Mouse (Mus musculus): Measurements from ENCODE around the gene Ankrd33.

The Ankrd33 gene

DNA sequence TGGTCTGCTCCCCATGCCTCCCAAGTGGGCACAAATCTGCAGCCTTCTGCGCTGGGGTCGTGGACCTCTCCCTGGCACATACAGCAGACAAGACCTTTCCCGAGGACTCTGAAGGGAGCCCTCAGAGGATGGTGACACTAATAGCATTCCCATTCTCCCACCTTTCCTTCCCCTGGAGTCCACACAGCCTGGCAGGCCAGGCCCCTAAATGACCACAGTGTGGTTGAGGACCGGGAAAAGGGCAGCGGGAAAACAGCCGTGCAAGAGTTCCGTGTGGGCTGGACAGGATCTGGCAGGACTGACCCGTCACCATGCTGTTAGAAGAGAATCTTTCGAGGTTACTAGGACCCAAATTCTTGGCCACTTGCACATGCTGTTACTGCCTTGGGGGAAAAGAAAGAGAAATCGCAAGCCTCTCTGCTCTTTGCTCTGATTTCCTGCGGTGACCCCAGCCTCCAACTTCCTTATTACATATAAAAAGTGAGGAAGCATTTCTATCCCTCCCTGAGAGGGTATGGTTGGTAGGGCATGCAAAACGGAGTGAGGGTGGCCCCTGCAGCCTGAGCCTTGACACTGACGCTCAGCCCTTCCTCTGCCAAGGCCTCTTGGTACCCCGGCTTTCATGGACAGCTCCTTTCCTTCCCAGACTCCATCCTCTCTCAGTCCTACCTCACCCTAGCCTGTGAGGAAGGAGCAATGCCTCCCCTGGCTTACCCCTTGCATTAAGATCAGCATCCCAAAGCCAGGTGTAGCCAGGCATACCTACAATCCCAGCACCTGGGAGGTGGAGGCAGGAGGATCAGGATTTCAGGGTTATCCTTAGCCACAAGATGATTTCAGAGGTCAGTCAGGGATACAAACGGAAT is 30.8 kb downstream of the Ankrd33 start:
- in situ Hi-C loops (cut with MboI, MseI) = loop anchor here (5.0 kb wide), 1 partner anchor 96 kb away; no protein-coding TSS in a partner anchor

DNA sequence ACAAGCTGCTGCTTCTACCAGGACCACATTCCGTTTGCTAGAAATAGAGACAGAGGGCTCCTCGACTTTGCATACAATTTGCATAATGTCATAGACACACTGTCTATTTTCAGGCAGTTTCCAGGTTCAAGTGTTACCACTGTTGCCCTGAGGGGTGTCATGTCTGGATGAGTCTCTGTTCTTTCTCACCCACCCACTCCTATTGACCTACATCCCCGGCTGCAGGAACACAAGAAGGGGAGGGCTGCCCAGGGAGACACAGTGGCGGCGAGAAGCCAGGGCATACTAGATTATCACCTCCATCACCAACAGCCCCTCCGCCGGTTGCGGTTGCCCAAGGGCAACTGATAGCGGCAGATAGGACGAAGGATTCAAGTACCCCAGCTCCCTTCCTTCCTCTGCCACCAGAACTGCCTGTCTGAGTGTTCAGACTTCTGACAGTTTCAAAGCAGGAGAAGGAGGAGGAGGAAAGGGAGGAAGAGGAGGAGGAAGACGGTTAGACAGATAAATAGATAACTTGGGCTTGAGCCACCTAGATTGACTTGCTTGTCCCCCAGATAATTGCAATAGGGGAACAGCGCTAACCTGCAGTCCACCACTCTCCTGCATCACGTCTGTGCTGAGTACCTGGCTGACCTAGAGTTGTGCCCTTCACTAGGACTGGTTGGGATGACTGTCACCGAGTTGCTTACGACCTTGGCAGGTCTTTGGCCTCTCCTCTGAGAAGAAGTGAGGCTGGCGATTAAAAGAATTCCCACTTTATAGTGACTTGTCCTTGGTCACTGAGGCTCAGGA is 31.8 kb downstream of the Ankrd33 start:
- in situ Hi-C loops (cut with MboI, MseI) = loop anchor here (5.0 kb wide), 1 partner anchor 95 kb away; no protein-coding TSS in a partner anchor

DNA sequence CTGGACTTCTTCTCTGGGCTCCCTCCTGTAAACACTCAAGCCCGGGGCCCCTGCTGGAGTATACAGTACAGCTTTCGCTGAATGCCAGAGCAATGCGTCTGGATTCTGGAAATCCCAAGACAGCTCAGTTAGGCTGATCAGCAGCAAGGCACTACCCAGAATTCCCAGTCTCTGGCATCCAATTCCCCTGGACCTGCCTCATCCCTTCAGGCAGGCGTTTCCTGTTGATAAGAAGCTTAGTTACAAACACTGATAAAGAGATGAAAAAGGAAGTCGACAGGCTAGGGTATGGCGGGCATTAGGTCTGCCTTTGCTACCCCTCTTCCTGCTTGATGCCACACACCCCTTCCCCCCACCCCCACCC is 32.3 kb downstream of the Ankrd33 start:
- in situ Hi-C loops (cut with MboI, MseI) = loop anchor here (5.0 kb wide), 1 partner anchor 94 kb away; no protein-coding TSS in a partner anchor

DNA sequence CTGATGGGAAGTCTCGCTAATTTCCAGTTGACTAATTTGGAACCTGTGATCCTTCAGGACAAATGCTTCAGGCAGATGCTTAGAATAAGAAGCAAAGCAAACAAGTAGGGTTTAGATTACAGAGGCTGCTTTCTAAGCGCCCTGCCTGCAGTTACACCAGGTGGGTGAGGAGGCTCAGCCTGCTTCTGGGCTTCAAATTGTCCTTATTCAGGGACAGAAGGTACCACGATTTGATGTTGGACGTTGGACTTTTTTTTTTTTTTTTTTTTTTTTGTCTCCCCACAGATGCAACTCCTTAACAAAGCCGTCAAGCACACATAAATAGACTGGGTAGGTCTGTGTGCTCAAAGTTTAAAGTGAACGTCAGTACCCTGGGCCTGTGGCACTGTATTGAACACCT is 33.0 kb downstream of the Ankrd33 start:
- in situ Hi-C loops (cut with MboI, MseI) = loop anchor here (5.0 kb wide), 1 partner anchor 94 kb away; no protein-coding TSS in a partner anchor

DNA sequence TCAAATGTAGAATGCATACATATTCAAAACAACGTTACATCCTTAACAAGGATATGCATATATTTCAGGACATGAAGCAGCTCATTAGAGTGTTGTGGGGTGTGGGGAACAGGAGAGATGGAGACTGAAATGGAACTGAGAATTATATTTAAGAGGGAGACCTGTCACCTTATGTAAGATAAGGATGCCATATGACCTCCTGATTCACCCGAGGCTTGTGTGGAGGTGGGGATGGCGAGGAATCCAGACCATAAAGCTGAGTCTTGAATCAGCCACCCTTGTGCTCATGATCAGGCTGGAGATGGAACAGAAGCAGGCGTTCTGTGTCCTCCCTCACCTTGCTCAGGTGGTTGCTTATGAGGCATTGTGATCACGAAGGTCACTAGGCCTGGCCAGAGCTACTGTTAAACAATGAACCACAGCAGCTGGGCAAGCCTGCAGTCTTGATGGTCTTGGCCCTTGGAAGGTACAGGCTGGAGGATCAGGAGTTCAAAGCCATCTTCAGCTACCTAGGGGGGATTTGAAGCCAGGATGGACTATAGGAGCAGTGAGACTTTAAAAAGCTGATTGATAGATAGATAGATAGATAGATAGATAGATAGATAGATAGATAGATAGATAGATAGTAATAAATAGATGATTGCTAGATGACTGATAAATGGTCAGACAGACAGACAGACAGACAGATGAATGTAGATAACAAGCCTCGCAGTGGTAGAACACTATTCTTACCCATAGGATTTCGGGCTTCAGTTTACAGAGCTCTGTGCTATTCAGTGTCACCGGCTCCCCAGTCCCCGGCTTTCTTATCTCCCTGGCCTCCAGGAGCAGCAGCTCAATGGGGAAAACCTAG is 36.1 kb downstream of the Ankrd33 start:
- in situ Hi-C loops (cut with MboI, MseI) = no loop called here

DNA sequence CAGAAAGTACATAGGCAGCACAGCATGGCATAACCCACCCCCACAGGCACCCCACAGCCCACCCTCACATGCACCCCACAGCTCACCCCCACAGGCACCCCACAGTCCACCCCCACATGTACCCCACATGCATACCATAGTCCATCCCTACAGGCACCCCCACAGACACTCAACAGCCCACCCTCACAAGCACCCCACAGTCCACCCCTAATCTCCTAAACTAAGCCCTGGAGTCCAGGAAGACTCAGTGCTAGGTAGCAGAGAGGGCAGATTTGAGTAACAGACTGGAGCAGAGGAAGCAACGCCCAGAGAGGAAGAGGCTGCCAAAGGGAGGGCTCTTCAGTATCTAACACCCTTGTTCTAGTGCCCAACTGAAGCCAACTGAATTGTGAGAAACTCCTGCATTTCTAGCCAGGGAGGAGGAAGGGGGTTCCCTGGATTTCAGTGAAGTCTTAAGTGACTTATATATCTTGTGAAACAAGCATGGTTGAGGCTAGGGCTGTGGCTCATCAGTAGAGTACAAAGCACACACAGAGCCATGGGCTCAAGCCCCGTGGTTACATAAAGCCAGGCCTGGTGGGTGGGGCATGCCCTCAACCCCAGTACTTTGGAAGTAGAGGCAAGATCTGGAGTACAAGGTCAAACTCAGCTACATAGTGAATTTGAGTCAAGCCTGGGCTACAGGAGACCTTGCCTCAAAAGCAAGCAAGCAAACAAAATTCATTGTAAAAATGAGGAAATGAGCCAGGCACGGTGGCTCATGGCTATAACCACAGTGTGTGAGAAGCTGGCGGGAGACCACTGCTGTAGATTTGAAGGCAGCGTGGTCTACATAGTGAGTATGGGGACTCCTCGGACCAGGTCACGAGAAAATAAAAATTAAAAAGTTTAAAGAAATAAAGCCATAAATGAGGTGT is 39.4 kb downstream of the Ankrd33 start:
- in situ Hi-C loops (cut with MboI, MseI) = no loop called here

DNA sequence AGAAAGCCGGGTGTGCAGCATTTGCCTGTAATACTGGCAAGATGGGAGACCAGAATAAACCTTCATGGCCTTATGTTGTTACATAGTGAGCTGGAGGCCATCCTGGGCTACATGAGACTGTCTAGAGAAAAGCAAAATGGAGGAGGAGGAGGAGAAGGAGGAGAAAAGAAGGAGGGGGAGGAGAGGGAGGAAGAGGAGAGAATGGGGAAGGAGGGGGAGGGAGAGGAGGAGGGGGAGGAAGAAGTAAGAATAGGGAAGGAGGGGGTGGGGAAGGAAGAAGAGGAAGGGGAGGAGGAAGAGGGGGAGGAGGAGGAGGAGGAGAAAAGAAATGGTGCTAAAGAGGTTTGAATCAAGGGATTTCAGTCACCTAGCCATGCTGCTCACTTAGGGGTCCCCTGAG is 44.6 kb downstream of the Ankrd33 start:
- in situ Hi-C loops (cut with MboI, MseI) = no loop called here

DNA sequence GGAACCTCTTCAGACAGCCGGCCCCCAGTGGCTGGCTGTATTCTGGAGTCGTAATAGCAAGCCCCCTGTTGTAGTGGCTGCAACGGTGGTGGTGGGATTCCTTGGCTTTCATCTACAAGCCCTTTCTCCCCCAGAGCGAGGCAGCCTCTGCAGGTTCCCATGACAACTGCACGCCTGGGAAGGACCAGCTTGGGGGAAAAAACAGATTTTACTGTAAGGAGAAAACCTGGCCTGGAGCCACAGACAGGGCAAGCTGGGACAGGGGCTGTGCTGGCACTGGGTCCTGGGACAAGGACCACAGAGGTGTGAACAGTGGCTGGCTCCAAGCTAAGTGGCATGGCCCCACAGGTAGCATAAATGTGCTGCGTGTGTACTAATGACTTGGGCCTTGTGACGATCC is 45.0 kb downstream of the Ankrd33 start:
- in situ Hi-C loops (cut with MboI, MseI) = no loop called here

DNA sequence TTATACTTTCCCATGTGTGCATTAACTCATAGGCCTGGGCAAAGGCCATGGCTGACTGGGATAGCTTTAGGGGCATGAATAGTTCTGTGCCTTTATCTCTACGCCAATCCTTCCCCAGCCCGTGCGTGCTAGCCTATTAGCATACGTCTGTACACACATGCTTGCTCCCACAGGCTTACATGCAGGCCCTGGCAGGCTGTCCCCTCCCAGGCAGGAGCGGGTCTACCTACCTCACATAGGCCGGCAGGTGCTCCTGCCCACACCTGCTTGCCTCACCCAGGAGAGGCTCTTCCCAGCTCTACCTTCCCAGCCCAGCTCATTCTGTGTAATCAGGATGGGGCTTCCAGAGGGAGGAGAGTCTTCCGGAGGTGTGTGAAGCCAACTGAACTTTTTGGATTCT is 46.0 kb downstream of the Ankrd33 start:
- in situ Hi-C loops (cut with MboI, MseI) = no loop called here

DNA sequence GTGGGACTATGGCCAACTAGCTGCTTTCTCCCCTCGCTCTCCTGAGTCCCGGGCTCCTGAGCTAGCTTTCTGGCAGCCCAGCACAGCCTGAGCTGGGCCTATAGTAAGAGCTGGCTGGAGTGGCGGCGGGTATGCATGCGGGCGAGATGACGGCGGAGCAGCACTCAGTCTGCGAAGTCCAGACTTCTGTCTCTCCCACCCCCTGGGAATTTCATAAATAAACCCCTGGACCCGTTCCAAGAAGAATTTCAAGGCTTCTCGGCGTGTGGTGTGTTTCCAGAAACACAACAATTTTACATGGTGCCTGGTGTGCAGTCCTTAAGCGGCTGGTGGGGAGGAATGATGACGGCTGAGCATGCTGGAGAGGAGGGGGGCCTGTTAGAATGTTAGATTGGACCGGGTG is 47.5 kb downstream of the Ankrd33 start:
- in situ Hi-C loops (cut with MboI, MseI) = no loop called here

DNA sequence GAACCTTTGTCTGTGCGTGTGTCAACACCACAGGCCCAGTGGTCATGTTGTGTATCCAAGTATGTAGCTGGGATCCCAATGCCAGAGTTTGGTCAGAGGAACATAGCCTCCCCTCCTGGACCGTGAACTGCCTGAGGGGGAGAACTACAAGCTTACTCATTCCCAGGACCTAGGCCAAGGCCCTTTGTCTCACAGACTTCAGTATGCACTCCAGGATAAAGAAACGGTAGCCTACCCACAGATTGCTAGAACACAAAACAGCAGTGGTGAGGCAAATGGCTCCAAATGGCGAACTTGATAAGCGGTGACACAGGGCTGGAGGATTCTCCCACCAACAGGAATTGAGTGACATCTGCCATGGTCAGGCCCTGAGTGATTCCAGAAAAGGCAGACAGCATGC is 48.3 kb downstream of the Ankrd33 start:
- in situ Hi-C loops (cut with MboI, MseI) = no loop called here

DNA sequence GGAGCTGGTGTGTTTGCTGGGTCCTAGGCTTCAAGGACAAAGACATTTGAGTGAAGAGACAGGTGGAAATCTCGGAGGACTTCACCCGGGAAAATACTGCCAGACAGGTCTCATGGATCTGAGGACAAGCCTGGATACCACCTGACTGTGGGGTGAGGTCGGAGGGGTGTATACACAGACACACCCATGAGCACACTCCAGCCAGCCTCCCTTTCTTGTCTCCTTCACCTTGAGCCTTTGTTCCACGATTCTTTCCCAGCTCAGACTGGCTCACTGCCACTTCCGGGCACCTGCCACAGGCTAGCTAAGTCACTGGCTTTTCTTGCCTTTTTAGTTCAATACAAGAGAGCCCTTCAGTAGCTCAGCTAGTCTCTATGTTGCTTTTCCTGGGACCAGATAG is 48.7 kb downstream of the Ankrd33 start:
- in situ Hi-C loops (cut with MboI, MseI) = no loop called here

DNA sequence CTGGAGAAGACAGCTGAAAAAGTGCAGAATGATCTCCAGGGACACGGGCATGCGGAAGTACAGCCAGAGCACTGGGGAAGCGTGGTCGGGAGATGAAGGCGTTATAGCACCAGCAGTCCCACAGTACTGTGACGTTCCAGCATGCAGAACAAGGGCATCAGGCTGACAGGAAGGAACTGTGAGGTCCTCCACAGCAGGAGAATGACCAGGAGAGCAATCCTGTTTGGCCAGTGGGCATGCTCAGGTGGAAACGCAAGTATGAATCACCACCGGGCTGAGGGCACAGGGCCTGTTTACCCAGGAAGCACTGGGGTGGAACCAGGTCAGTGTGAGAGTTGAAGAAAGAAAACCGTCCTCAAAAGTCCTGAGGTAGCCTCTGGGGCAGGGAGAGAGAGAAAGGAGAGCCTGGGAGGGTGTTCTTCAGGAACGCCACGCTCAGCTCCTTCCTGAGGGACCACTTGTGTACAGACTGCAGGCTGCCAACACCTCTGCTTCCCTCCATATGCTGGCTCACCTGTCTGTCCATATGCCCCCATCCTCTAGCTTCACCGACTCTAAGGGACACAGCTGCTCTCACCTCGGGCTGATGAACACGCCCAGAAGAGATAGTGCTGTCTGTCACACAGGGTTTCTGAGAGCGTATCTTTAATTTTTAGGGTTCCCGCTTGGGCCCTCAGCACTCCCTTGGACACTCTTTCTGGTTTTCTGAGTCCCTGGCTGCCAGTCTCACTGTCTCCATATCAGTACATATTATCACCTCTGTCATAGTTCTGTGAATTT is 50.3 kb downstream of the Ankrd33 start:
- in situ Hi-C loops (cut with MboI, MseI) = no loop called here

DNA sequence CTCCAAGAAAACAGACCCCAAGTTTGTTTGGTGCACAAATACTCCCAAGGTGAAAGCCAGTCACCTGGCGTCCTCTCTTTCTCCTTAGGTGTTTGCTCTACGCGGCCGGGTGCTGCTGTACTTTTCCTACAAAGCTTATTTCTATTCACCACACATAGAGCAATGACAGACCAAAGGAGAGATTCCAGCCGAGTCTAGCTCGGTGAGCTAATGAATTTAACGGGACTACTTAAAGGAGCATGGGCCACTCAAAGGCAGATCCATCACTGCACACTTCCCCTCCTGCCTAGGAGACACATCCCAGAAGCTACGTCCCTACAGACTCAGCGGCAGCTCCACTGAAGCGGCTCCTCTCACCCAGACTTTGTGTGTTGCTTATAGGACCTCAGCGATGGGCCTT is 52.0 kb downstream of the Ankrd33 start:
- in situ Hi-C loops (cut with MboI, MseI) = no loop called here

Measured in T-helper 1 cell (primary cell).